In the genomic region with DNA sequence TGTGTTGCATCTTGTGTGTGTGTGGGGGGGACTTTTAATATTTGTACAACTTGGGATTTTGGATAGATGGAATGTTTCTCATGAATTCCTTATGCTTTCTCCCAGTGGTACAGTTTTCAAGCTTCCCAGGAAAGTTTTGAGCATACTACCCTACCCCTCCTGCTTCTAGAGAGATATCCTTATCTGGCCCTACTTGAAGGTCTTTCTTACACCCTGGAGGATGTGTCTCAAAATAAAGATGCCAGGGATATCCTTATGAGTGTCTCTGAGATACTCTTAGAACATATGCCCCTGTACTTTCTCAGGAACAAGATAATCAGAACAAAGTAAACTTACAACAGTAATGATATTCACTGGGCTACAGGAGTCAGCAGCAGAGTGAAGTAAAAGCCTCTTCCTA, we compare ENCODE assay signal across 22 mouse cellular contexts.
"Had no signal": no experiment of that assay in that cellular context is flagged by ENCODE, and none has a peak within 500 bp of the region (broad histone marks: within the 10 kb centered on the region; RNA-seq: fewer than 3 reads in every experiment).

No protein-coding gene starts in this region.

- H3K9ac ChIP-seq: heart, embryonic 12.5 days; hindbrain, embryonic 12.5 days; hindbrain, embryonic 14.5 days; intestine, embryonic 15.5 days; limb, embryonic 13.5 days had no signal

- H3K27ac ChIP-seq: gastrocnemius, adult 2 months; heart, embryonic 10.5 days; hindbrain, embryonic 10.5 days; hindbrain, embryonic 12.5 days; hindbrain, embryonic 14.5 days; intestine, embryonic 15.5 days; kidney, postnatal 0 days; limb, embryonic 13.5 days had no signal

- H3K4me3 ChIP-seq: gastrocnemius, adult 2 months; heart, embryonic 10.5 days; heart, embryonic 12.5 days; hindbrain, embryonic 10.5 days; hindbrain, embryonic 12.5 days; intestine, embryonic 15.5 days; limb, embryonic 13.5 days had no signal

- H3K9me3 ChIP-seq: heart, embryonic 10.5 days; heart, embryonic 12.5 days; hindbrain, embryonic 10.5 days; hindbrain, embryonic 12.5 days; intestine, embryonic 15.5 days; limb, embryonic 13.5 days had no signal

- H3K4me2 ChIP-seq: heart, embryonic 12.5 days; hindbrain, embryonic 12.5 days; hindbrain, embryonic 14.5 days; intestine, embryonic 15.5 days; limb, embryonic 13.5 days had no signal

- H3K36me3 ChIP-seq: heart, embryonic 10.5 days; heart, embryonic 12.5 days; hindbrain, embryonic 10.5 days; hindbrain, embryonic 12.5 days; intestine, embryonic 15.5 days; limb, embryonic 13.5 days had no signal

- H3K4me1 ChIP-seq: heart, embryonic 10.5 days; heart, embryonic 12.5 days; hindbrain, embryonic 12.5 days; intestine, embryonic 15.5 days; limb, embryonic 13.5 days had no signal

- H3K27me3 ChIP-seq: heart, embryonic 12.5 days; hindbrain, embryonic 12.5 days; intestine, embryonic 15.5 days; limb, embryonic 13.5 days had no signal

- DNase-seq: gastrocnemius, adult 2 months; gastrocnemius, postnatal 10 days; gastrocnemius, postnatal 25 days; heart, adult 18-20 months; heart, postnatal 10 days; heart, postnatal 4 days; kidney, adult 18-20 months; kidney, adult 8-10 months; layer of hippocampus, adult 9-11 months; layer of hippocampus, postnatal 36 days; left cerebral cortex, postnatal 4 days had no signal

- ATAC-seq: hindbrain, embryonic 16.5 days; inflammation-experienced regulatory T-cells, adult 6 months; intestine, embryonic 15.5 days; intestine, postnatal 0 days had no signal
